In the genomic region with DNA sequence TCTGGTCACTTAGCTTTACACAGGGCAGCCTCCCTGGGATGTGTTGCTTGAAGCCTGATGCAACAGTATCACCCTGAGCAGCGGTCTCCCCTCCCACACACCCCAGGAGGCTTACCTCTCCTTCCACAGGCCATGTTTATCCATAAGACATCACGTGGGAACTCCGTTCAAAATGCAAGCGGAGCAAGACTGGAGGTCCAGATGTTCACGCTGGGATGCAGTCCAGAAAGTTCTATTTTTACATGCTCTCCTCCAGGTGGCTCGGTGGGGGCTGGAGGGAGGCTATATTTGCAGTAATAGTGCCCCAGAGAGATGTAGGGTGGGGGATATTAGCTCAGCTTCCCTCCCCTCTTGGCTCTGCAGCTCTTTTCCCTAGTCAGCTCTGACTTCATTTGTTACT, we compare ENCODE assay signal across 8 mouse cellular contexts. TPM values are rescaled to one million over a fixed set of nuclear protein-coding genes. Genes with fewer than 3 reads are reported as not detected.
DNase-seq lines count a peak whose midpoint lies in the region; ATAC-seq and TF ChIP-seq lines count a peak whose summit lies in the region.

No protein-coding gene starts in this region.

- no peaks in the 10 kb centered on the region for H3K27me3 ChIP-seq in heart, embryonic 11.5 days (ENCODE audit: control insufficient read depth, insufficient read depth, low read length)
- no peaks in the 10 kb centered on the region for H3K27me3 ChIP-seq in neural tube, embryonic 12.5 days (replicated peaks)
- H3K27me3 ChIP-seq in cerebellum, adult 2 months (ENCODE audit: control insufficient read depth, insufficient read depth, low read length), result no peaks in the 10 kb centered on the region
- H3K27me3 ChIP-seq in midbrain, postnatal 0 days (ENCODE audit: insufficient read depth, low read length), result no peaks in the 10 kb centered on the region

- WGBS in heart, embryonic 11.5 days (ENCODE audit: insufficient replicate concordance), result 55% methylated on average over 6 of the region's 6 CpGs
- 82% methylated on average over 6 of the region's 6 CpGs for WGBS in neural tube, embryonic 12.5 days
- 14% methylated on average over 6 of the region's 6 CpGs for WGBS in cerebellum, adult 2 months
- 70% methylated on average over 6 of the region's 6 CpGs for WGBS in midbrain, postnatal 0 days

- no peak overlapping the region for H3K27ac ChIP-seq in heart, embryonic 11.5 days (ENCODE audit: low read depth, low read length)
- no peak overlapping the region for H3K27ac ChIP-seq in neural tube, embryonic 12.5 days
- H3K27ac ChIP-seq in left cerebral cortex, adult 2 months, result peak overlapping the region; percentile 61; the same call in 1 of the 2 replicates
- H3K27ac ChIP-seq in cerebellum, adult 2 months (ENCODE audit: insufficient read depth, low read length), result no peak overlapping the region
- H3K27ac ChIP-seq in midbrain, postnatal 0 days (ENCODE audit: low read depth, low read length), result no peak overlapping the region

- no peak overlapping the region for H3K9ac ChIP-seq in heart, embryonic 11.5 days (ENCODE audit: low read depth, low read length)
- H3K9ac ChIP-seq in neural tube, embryonic 12.5 days, result no peak overlapping the region
- no peak overlapping the region for H3K9ac ChIP-seq in midbrain, postnatal 0 days (replicated peaks; ENCODE audit: low read length, poor library complexity, severe bottlenecking)

- no peak for ATAC-seq in heart, embryonic 11.5 days (replicated peaks; ENCODE audit: insufficient number of reproducible peaks, low FRiP score, low TSS enrichment)
- peak; percentile 41; the same call in 1 of the 2 replicates for ATAC-seq in neural tube, embryonic 12.5 days (ENCODE audit: low FRiP score, low read depth)
- ATAC-seq in midbrain, postnatal 0 days (ENCODE audit: low FRiP score), result no peak; the same call in 1 of the 2 replicates

- no peaks in the 10 kb centered on the region for H3K9me3 ChIP-seq in heart, embryonic 11.5 days (replicated peaks; ENCODE audit: control insufficient read depth, low read length)
- H3K9me3 ChIP-seq in neural tube, embryonic 12.5 days, result no peaks in the 10 kb centered on the region
- H3K9me3 ChIP-seq in midbrain, postnatal 0 days (ENCODE audit: low read length), result no peaks in the 10 kb centered on the region

- TF ChIP-seq POLR2A in cerebellum, adult 2 months (IDR thresholded peaks at IDR 0.05; ENCODE audit: borderline replicate concordance, insufficient read depth, low read length), result no peak

- no peak overlapping the region for H3K4me3 ChIP-seq in heart, embryonic 11.5 days (ENCODE audit: low read depth, low read length)
- H3K4me3 ChIP-seq in neural tube, embryonic 12.5 days, result no peak overlapping the region
- no peak overlapping the region for H3K4me3 ChIP-seq in left cerebral cortex, adult 2 months
- H3K4me3 ChIP-seq in cerebellum, adult 2 months (replicated peaks; ENCODE audit: insufficient read depth, low read depth, low read length), result no peak overlapping the region
- H3K4me3 ChIP-seq in midbrain, postnatal 0 days (ENCODE audit: low read depth, low read length), result no peak overlapping the region

- DNase-seq in heart, adult 11 months, result peak; percentile 97
- DNase-seq in neural tube, embryonic 10.5 days (ENCODE audit: extremely low spot score, low spot score), result no peak
- peak; percentile 37 to 57 for DNase-seq in left cerebral cortex, adult 2 months (ENCODE audit: extremely low spot score in 1 of 2, low spot score in 2 of 2)
- no peak for DNase-seq in adrenal gland, postnatal 14 days
- no peak for DNase-seq in cerebellum, adult 2 months
- no peak for DNase-seq in midbrain, postnatal 0 days (ENCODE audit: low spot score)

- H3K4me1 ChIP-seq in heart, embryonic 11.5 days (ENCODE audit: control insufficient read depth, insufficient read depth, low read length), result no peaks in the 10 kb centered on the region
- no peaks in the 10 kb centered on the region for H3K4me1 ChIP-seq in neural tube, embryonic 12.5 days
- peaks cover 4% of the 10 kb centered on the region; the same call in 1 of the 2 replicates for H3K4me1 ChIP-seq in cerebellum, adult 2 months (ENCODE audit: control insufficient read depth, insufficient read depth, low read length)
- H3K4me1 ChIP-seq in midbrain, postnatal 0 days (ENCODE audit: insufficient read depth, low read length), result no peaks in the 10 kb centered on the region

- TF ChIP-seq CTCF in left cerebral cortex, adult 2 months (IDR thresholded peaks at IDR 0.05), result no peak
- no peak for TF ChIP-seq CTCF in cerebellum, adult 2 months (IDR thresholded peaks at IDR 0.05; ENCODE audit: borderline replicate concordance, insufficient read depth, low read depth, low read length)
- no peak for TF ChIP-seq CTCF in midbrain, postnatal 0 days (IDR thresholded peaks at IDR 0.05)

- no peak overlapping the region for H3K4me2 ChIP-seq in heart, embryonic 11.5 days
- no peak overlapping the region for H3K4me2 ChIP-seq in neural tube, embryonic 12.5 days (replicated peaks)
- no peak overlapping the region for H3K4me2 ChIP-seq in midbrain, postnatal 0 days (ENCODE audit: low read depth, low read length, poor library complexity, severe bottlenecking)

- H3K36me3 ChIP-seq in heart, embryonic 11.5 days (ENCODE audit: control insufficient read depth, insufficient read depth, low read length), result no peaks in the 10 kb centered on the region
- H3K36me3 ChIP-seq in neural tube, embryonic 12.5 days, result no peaks in the 10 kb centered on the region
- no peaks in the 10 kb centered on the region for H3K36me3 ChIP-seq in midbrain, postnatal 0 days (ENCODE audit: insufficient read depth, low read length)

- intact Hi-C loops in left cerebral cortex, adult 2 months (cut with DNase I), result loop anchor here (2.0 to 10.0 kb wide), 3 partner anchors 91 to 339 kb away; no protein-coding TSS in a partner anchor

RNA-seq across cellular contexts. Expression of a gene that starts 33.5 kb away (rescaled TPM):
- polyA plus RNA-seq in heart, embryonic 11.5 days (2014; fragmentation: Nextera tagmentation; extraction: Ambion mirVana), result 113 and 118 TPM in 2 replicates
- polyA plus RNA-seq in neural tube, embryonic 12.5 days (2016; fragmentation: Nextera tagmentation; extraction: Ambion mirVana), result 118 and 137 TPM in 2 replicates
- 100 to 1,000 TPM; 343 to 346 TPM for total RNA-seq in left cerebral cortex, adult 2 months (2021)
- total RNA-seq in adrenal gland, postnatal 14 days (2021), result 155 and 170 TPM in 2 replicates
- 109 and 111 TPM in 2 replicates for polyA plus RNA-seq in cerebellum, adult 2 months (2012; rRNA removed)
- 245 and 300 TPM in 2 replicates for total RNA-seq in midbrain, postnatal 0 days (2014; rRNA removed)
- 198 and 212 TPM in 2 replicates for polyA plus RNA-seq in midbrain, postnatal 0 days (2015; fragmentation: Nextera tagmentation; extraction: Ambion mirVana)

Comparison
In these comparisons a context has a peak if more than half of its experiments do, and no peak if none do; other contexts are left out.
1. DNase-seq: peak in heart, adult 11 months (single experiment) and left cerebral cortex, adult 2 months (2 of 2); none in neural tube, embryonic 10.5 days (single experiment), adrenal gland, postnatal 14 days (single experiment), cerebellum, adult 2 months (0 of 2) and midbrain, postnatal 0 days (single experiment).